In genomic region chr13:63293647-63294046, GRCm38 (mm10) we compare ENCODE assay signal across 11 mouse cellular contexts.
DNase-seq lines count a peak whose midpoint lies in the region; ATAC-seq and TF ChIP-seq lines count a peak whose summit lies in the region.
"Had no signal": no experiment of that assay in that cellular context is flagged by ENCODE, and none has a peak within 500 bp of the region (broad histone marks: within the 10 kb centered on the region; RNA-seq: fewer than 3 reads in every experiment).

No protein-coding gene starts in this region.

- H3K27ac ChIP-seq in heart, embryonic 16.5 days (ENCODE audit: low read length): peak overlapping the region; percentile 77
- H3K27ac ChIP-seq in midbrain, embryonic 16.5 days (ENCODE audit: low read length): peak overlapping the region; percentile 38; the same call in 1 of the 2 replicates
- H3K27ac ChIP-seq in midbrain, embryonic 14.5 days (replicated peaks; ENCODE audit: low read depth, low read length): no peak overlapping the region
- peak overlapping the region; percentile 86 for H3K27ac ChIP-seq in intestine, postnatal 0 days (ENCODE audit: low read depth, low read length)
- peak overlapping the region; percentile 42 for H3K27ac ChIP-seq in stomach, embryonic 15.5 days

- H3K9me3 ChIP-seq in heart, embryonic 16.5 days (replicated peaks; ENCODE audit: control insufficient read depth, low read length): no peaks in the 10 kb centered on the region
- no peaks in the 10 kb centered on the region for H3K9me3 ChIP-seq in midbrain, embryonic 16.5 days (replicated peaks; ENCODE audit: control insufficient read depth, low read length, poor library complexity, severe bottlenecking)
- H3K9me3 ChIP-seq in midbrain, embryonic 14.5 days (ENCODE audit: control insufficient read depth, low read length): no peaks in the 10 kb centered on the region
- H3K9me3 ChIP-seq in intestine, postnatal 0 days (ENCODE audit: control insufficient read depth): no peaks in the 10 kb centered on the region
- no peaks in the 10 kb centered on the region for H3K9me3 ChIP-seq in stomach, embryonic 15.5 days
- H3K9me3 ChIP-seq: midbrain, embryonic 13.5 days had no signal

- no peak overlapping the region for H3K4me2 ChIP-seq in heart, embryonic 16.5 days (ENCODE audit: low read depth, low read length)
- no peak overlapping the region for H3K4me2 ChIP-seq in midbrain, embryonic 16.5 days (ENCODE audit: low read length)
- no peak overlapping the region for H3K4me2 ChIP-seq in midbrain, embryonic 14.5 days (ENCODE audit: low read length)
- H3K4me2 ChIP-seq in intestine, postnatal 0 days (replicated peaks; ENCODE audit: low read depth): no peak overlapping the region
- H3K4me2 ChIP-seq in stomach, embryonic 15.5 days: no peak overlapping the region

- H3K4me3 ChIP-seq in heart, embryonic 16.5 days (ENCODE audit: low read length): no peak overlapping the region
- no peak overlapping the region for H3K4me3 ChIP-seq in midbrain, embryonic 16.5 days (ENCODE audit: low read depth, low read length)
- H3K4me3 ChIP-seq in midbrain, embryonic 14.5 days (replicated peaks; ENCODE audit: low read depth, low read length): no peak overlapping the region
- H3K4me3 ChIP-seq in intestine, postnatal 0 days (ENCODE audit: low read depth, low read length): no peak overlapping the region
- no peak overlapping the region for H3K4me3 ChIP-seq in stomach, embryonic 15.5 days (replicated peaks)
- H3K4me3 ChIP-seq: midbrain, embryonic 13.5 days had no signal

- ATAC-seq in heart, embryonic 16.5 days (replicated peaks; ENCODE audit: extremely low read depth, insufficient read depth, low FRiP score): no peak
- no peak for ATAC-seq in midbrain, embryonic 16.5 days
- no peak for ATAC-seq in midbrain, embryonic 14.5 days (ENCODE audit: low FRiP score, low TSS enrichment)
- ATAC-seq in intestine, postnatal 0 days: peak; percentile 4; the same call in 1 of the 2 replicates
- ATAC-seq in stomach, embryonic 15.5 days (ENCODE audit: insufficient read depth, low FRiP score, low read depth): no peak

- no peak overlapping the region for H3K9ac ChIP-seq in heart, embryonic 16.5 days (ENCODE audit: low read length)
- no peak overlapping the region for H3K9ac ChIP-seq in midbrain, embryonic 16.5 days (ENCODE audit: low read depth, low read length)
- H3K9ac ChIP-seq in midbrain, embryonic 14.5 days (replicated peaks; ENCODE audit: low read length): no peak overlapping the region
- H3K9ac ChIP-seq in intestine, postnatal 0 days (ENCODE audit: low read depth, low read length): no peak overlapping the region
- no peak overlapping the region for H3K9ac ChIP-seq in stomach, embryonic 15.5 days
- H3K9ac ChIP-seq: midbrain, embryonic 13.5 days had no signal

- H3K4me1 ChIP-seq in heart, embryonic 16.5 days (ENCODE audit: control insufficient read depth, insufficient read depth, low read length): peaks cover 27% of the 10 kb centered on the region
- peaks cover 23% of the 10 kb centered on the region for H3K4me1 ChIP-seq in midbrain, embryonic 16.5 days (ENCODE audit: control insufficient read depth, insufficient read depth, low read length)
- H3K4me1 ChIP-seq in midbrain, embryonic 14.5 days (ENCODE audit: control insufficient read depth, insufficient read depth, low read length): peaks cover 13% of the 10 kb centered on the region; the same call in 1 of the 2 replicates
- peaks cover 11% of the 10 kb centered on the region; the same call in 1 of the 2 replicates for H3K4me1 ChIP-seq in intestine, postnatal 0 days (replicated peaks; ENCODE audit: control insufficient read depth, insufficient read depth, low read length)
- peaks cover 21% of the 10 kb centered on the region for H3K4me1 ChIP-seq in stomach, embryonic 15.5 days

- no peak for TF ChIP-seq CTCF in intestine, postnatal 0 days (IDR thresholded peaks at IDR 0.05; ENCODE audit: low read depth)

- WGBS in heart, embryonic 16.5 days: 59% methylated on average over 3 of the region's 3 CpGs
- WGBS in midbrain, embryonic 16.5 days: 54% methylated on average over 3 of the region's 3 CpGs
- WGBS in midbrain, embryonic 14.5 days: 61% methylated on average over 3 of the region's 3 CpGs
- WGBS in intestine, postnatal 0 days: 69% methylated on average over 3 of the region's 3 CpGs
- WGBS in stomach, embryonic 15.5 days: 77% methylated on average over 3 of the region's 3 CpGs

- DNase-seq in heart, adult 11 months: no peak
- no peak for DNase-seq in midbrain, embryonic 14.5 days
- no peak for DNase-seq in layer of hippocampus, postnatal 36 days
- DNase-seq in urinary bladder, adult 18-20 months (ENCODE audit: low spot score in 2 of 2): no peak
- DNase-seq: gastrocnemius, postnatal 14 days; thymus, postnatal 4 days had no signal

- no peaks in the 10 kb centered on the region for H3K27me3 ChIP-seq in heart, embryonic 16.5 days (ENCODE audit: control insufficient read depth, insufficient read depth, low read length)
- no peaks in the 10 kb centered on the region for H3K27me3 ChIP-seq in midbrain, embryonic 16.5 days (ENCODE audit: control insufficient read depth, insufficient read depth, low read depth, low read length)
- H3K27me3 ChIP-seq in midbrain, embryonic 14.5 days (ENCODE audit: control insufficient read depth, insufficient read depth, low read length): 0 out of 2 replicates have a peak, but pooled peaks cover 2% of the 10 kb centered on the region
- no peaks in the 10 kb centered on the region for H3K27me3 ChIP-seq in intestine, postnatal 0 days (replicated peaks; ENCODE audit: control insufficient read depth, insufficient read depth, low read length)
- H3K27me3 ChIP-seq in stomach, embryonic 15.5 days (replicated peaks): no peaks in the 10 kb centered on the region

- peaks cover 38% of the 10 kb centered on the region for H3K36me3 ChIP-seq in heart, embryonic 16.5 days (ENCODE audit: control insufficient read depth, insufficient read depth)
- H3K36me3 ChIP-seq in midbrain, embryonic 16.5 days (ENCODE audit: control insufficient read depth, insufficient read depth, low read length): peaks cover 3% of the 10 kb centered on the region; the same call in 1 of the 2 replicates
- H3K36me3 ChIP-seq in midbrain, embryonic 14.5 days (ENCODE audit: control insufficient read depth, insufficient read depth, low read length): peaks cover 14% of the 10 kb centered on the region; the same call in 1 of the 2 replicates
- peaks cover 52% of the 10 kb centered on the region for H3K36me3 ChIP-seq in intestine, postnatal 0 days (ENCODE audit: control insufficient read depth, insufficient read depth)
- H3K36me3 ChIP-seq in stomach, embryonic 15.5 days: peaks cover 26% of the 10 kb centered on the region
